Mouse (Mus musculus) liver, adult 2 months (tissue): ENCODE results near the gene Scn11a.

Experiments
- CTCF ChIP-seq: fragments of 200-500 bp; IDR thresholded peaks from 2 replicates; pipeline ENCODE4 v1.5.1; 2011; ENCODE audit warnings: low read depth, low read length, control low read depth
- POLR2A ChIP-seq: fragments of 200-500 bp; IDR thresholded peaks from 2 replicates; pipeline ENCODE4 v1.6.1; 2011; ENCODE audit warnings: low read length, control low read depth; ENCODE audit not compliant: insufficient read depth; ENCODE audit errors: extremely low read depth

DNA sequence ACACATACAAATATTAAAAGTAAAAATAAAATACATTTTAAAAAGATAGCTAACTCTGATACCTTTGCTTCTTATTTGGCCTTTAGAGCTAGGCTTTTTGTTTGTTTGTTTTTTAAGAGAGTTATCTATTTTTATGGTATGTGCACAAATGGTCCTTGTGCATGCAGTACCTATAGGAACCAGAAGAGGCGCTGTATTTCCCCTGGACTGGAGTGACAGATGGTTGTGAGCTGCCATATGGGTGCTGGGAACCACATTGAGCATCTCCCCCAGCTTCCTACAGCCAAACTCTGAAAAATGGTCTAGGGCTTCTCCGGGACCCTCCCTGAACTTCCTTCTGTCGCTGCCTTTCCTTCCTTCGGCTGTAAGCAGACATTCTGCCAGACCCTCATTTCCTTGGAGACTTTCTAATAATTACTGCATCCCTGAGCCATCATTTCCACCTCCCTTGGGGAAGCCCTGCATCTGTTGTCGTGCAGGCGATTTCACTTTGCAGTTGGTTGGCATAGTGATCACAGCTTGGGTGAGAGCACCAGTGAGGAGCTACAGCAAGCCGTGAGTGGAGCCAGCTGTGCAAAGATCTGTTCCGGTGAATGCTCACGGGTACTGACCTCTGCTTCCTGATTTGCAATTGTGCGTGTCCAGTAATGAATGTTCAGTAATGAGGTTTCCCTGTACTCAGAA, 27.2 kb upstream of the Scn11a start:
- TF ChIP-seq CTCF = peak; percentile 4; the same call in 1 of the 2 replicates
- TF ChIP-seq POLR2A = no peak
